Mouse (Mus musculus) cortical plate, adult 2 months (tissue): ENCODE results near the gene Lrsam1. TPM values are rescaled to one million over a fixed set of nuclear protein-coding genes. Genes with fewer than 3 reads are reported as not detected.

Experiments used
- H3K27ac ChIP-seq: fragments of 200-500 bp; 2 replicates; pipeline ENCODE4 v1.5.1; 2012; ENCODE audit warnings: low read length, control low read depth, inconsistent platforms; ENCODE audit not compliant: insufficient read depth
- H3K4me1 ChIP-seq: fragments of 200-500 bp; 2 replicates; pipeline ENCODE4 v1.6.1; 2011; ENCODE audit warnings: low read length; ENCODE audit not compliant: control insufficient read depth, insufficient read depth
- H3K4me3 ChIP-seq: fragments of 200-500 bp; 2 replicates; pipeline ENCODE4 v1.5.1; 2011; ENCODE audit warnings: mild to moderate bottlenecking, low read length, control low read depth; ENCODE audit not compliant: insufficient read depth
- CTCF ChIP-seq: fragments of 200-500 bp; IDR thresholded peaks from 2 replicates; pipeline ENCODE4 v1.5.1; 2011; ENCODE audit warnings: mild to moderate bottlenecking, control low read depth, low read length; ENCODE audit not compliant: insufficient read depth; ENCODE audit errors: extremely low read depth
- POLR2A ChIP-seq: fragments of 200-500 bp; IDR thresholded peaks from 2 replicates; pipeline ENCODE4 v1.6.1; 2011; ENCODE audit warnings: mild to moderate bottlenecking, low read length, control low read depth; ENCODE audit not compliant: insufficient read depth; ENCODE audit errors: extremely low read depth
- polyA plus RNA-seq: library from polyadenylated mRNA; depleted of rRNA; stranded (reverse); fragments of >200 nt; gene quantifications from 2 replicates; pipeline ENCODE4 v1.2.3, GENCODE M21; 2012

Gene Lrsam1
- polyA plus RNA-seq, 1 experiment: 25.9 TPM

GRCm38 (mm10) chr2:32962062-32962874 lies 854 bp upstream of the Lrsam1 start:
- H3K4me1 ChIP-seq: peaks cover 4% of the 10 kb centered on the region
- TF ChIP-seq POLR2A (no peak), CTCF (no peak)
- H3K27ac ChIP-seq: no peak overlapping the region
- peak overlapping the region; percentile 62 for H3K4me3 ChIP-seq

GRCm38 (mm10) chr2:32960273-32960672 lies 1.1 kb downstream of the Lrsam1 start:
- Histone ChIP-seq H3K4me1 (peaks cover 4% of the 10 kb centered on the region), H3K4me3 (peak overlapping the region; percentile 62; the same call in 1 of the 2 replicates), H3K27ac (no peak overlapping the region)
- no peak for TF ChIP-seq POLR2A
- TF ChIP-seq CTCF: no peak

DNA sequence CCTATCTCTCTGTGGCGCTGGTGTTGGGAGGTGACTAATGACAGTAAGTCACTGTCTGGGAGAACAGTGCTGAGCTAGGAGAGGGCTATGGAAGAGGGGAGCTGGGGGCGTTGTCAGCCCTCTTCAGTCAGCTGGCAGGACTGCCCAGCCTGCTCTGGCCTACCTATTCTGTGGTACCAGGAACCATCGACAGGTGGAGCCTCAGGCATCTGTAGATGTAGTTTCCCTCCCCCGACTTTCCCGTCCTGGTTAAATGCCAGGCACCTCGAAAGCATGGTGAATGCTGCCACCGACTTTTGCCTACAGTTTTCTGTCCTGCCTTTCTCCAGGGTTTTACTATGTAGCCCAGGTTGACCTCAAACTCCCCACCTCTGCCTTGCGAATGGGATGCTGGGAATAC lies 4.1 kb downstream of the Lrsam1 start:
- Histone ChIP-seq H3K4me1 (peaks cover 4% of the 10 kb centered on the region), H3K27ac (no peak overlapping the region), H3K4me3 (no peak overlapping the region)
- TF ChIP-seq CTCF (0 out of 2 replicates have a peak, but pooled peaks have one; percentile 25), POLR2A (no peak)

GRCm38 (mm10) chr2:32954581-32954980 lies 6.8 kb downstream of the Lrsam1 start:
- H3K4me3 ChIP-seq: no peak overlapping the region
- TF ChIP-seq CTCF: no peak
- no peak for TF ChIP-seq POLR2A

GRCm38 (mm10) chr2:32947454-32947853 lies 14.0 kb downstream of the Lrsam1 start:
- Histone ChIP-seq H3K4me3 (no peak overlapping the region), H3K27ac (no peak overlapping the region), H3K4me1 (no peaks in the 10 kb centered on the region)
- TF ChIP-seq POLR2A (no peak), CTCF (no peak)

More at GRCm38 (mm10) chr2:32954581-32954980, 6.8 kb downstream of the Lrsam1 start:
- Histone ChIP-seq H3K27ac (no peak overlapping the region), H3K4me1 (no peaks in the 10 kb centered on the region)

- TF ChIP-seq CTCF (no peak), POLR2A (no peak)
- no peaks in the 10 kb centered on the region for H3K4me1 ChIP-seq
- H3K4me3 ChIP-seq: no peak overlapping the region
These were observed 20.9 kb downstream of the Lrsam1 start for GRCm38 (mm10) chr2:32940483-32940882.

DNA sequence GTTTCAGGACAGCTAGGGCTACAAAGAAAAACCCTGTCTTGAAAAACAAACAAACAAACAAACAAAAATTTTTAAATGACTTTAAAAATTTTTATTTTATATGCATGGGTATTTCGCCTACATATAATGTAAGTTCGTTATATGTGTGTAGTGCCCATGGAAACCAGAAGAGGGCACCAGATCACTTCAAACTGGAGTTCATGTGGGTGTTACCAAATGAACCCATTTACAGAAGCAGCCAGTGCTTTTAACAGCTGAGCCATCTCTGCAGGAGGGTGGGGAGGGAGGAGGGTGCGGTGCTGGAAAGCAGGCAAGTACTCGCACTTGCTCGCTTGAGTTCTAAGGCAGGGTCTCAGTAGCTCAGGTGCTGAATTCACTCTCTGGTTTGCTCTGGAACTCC lies 22.0 kb downstream of the Lrsam1 start:
- H3K4me1 ChIP-seq: no peaks in the 10 kb centered on the region
- no peak overlapping the region for H3K4me3 ChIP-seq
- no peak overlapping the region for H3K27ac ChIP-seq
- TF ChIP-seq CTCF: peak; percentile 38; the same call in 1 of the 2 replicates
- TF ChIP-seq POLR2A: no peak

More at GRCm38 (mm10) chr2:32940483-32940882, 20.9 kb downstream of the Lrsam1 start:
- no peak overlapping the region for H3K27ac ChIP-seq

DNA sequence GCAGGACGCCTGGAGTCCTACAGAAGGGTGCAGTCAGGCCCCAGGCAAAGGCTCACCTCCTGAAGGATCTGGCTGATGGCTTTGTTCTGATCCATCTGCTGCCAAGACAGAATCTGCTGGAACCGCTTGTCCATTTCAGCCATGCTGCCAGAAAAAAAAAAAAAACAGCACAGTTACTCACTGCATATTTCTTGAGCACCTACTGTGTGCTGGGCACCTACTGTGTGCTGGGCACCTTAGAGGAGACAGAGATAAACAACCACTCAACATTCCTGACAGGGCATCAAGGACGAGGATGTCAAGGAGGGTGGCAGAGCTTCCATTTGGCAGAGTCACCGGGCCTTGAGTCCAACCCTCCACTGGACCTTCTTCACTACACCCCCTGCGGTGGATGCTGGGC lies 22.7 kb downstream of the Lrsam1 start:
- TF ChIP-seq CTCF: no peak
- no peak for TF ChIP-seq POLR2A
- no peak overlapping the region for H3K4me3 ChIP-seq

GRCm38 (mm10) chr2:32931730-32932129 lies 29.7 kb downstream of the Lrsam1 start:
- Histone ChIP-seq H3K4me3 (no peak overlapping the region), H3K27ac (no peak overlapping the region), H3K4me1 (no peaks in the 10 kb centered on the region)
- TF ChIP-seq CTCF: no peak
- TF ChIP-seq POLR2A: no peak

More for the DNA sequence above, 22.7 kb downstream of the Lrsam1 start:
- Histone ChIP-seq H3K4me1 (no peaks in the 10 kb centered on the region), H3K27ac (no peak overlapping the region)

- Histone ChIP-seq H3K4me1 (no peaks in the 10 kb centered on the region), H3K4me3 (no peak overlapping the region), H3K27ac (no peak overlapping the region)
- TF ChIP-seq CTCF (no peak), POLR2A (no peak)
These were observed 32.2 kb downstream of the Lrsam1 start for GRCm38 (mm10) chr2:32928947-32929829.
